Mouse (Mus musculus) erythroblast, embryonic 14.5 days (primary cell): ENCODE data around the gene Slc22a14. TPM values are rescaled to one million over a fixed set of nuclear protein-coding genes. Genes with fewer than 3 reads are reported as not detected.

Source experiments
- H3K27me3 ChIP-seq: 2 replicates; pipeline ENCODE4 v1.6.1; 2012; ENCODE audit warnings: inconsistent platforms; ENCODE audit not compliant: control insufficient read depth
- H3K36me3 ChIP-seq: 2 replicates; pipeline ENCODE4 v1.6.1; 2012; ENCODE audit warnings: mild to moderate bottlenecking, inconsistent platforms; ENCODE audit not compliant: control insufficient read depth
- H3K4me1 ChIP-seq: 2 replicates; pipeline ENCODE4 v1.6.1; 2012; ENCODE audit warnings: inconsistent platforms; ENCODE audit not compliant: control insufficient read depth
- H3K4me3 ChIP-seq: replicated peaks from 2 replicates; pipeline ENCODE3; 2012; ENCODE audit warnings: moderate library complexity, mild to moderate bottlenecking, inconsistent platforms
- H3K9me3 ChIP-seq: 2 replicates; pipeline ENCODE4 v1.6.1; 2012; ENCODE audit warnings: low read length, inconsistent platforms, mixed read lengths; ENCODE audit not compliant: control insufficient read depth
- GATA1 ChIP-seq: IDR thresholded peaks from 2 replicates; pipeline ENCODE4 v1.6.1; 2012; ENCODE audit warnings: low read length, inconsistent platforms, mixed read lengths
- TAL1 ChIP-seq: IDR thresholded peaks from 3 replicates; pipeline ENCODE4 v1.6.1; 2012; ENCODE audit warnings: low read length, inconsistent platforms, mixed read lengths
- polyA plus RNA-seq: library from polyadenylated mRNA; stranded (reverse); fragments of >175 nt; gene quantifications from 2 replicates; pipeline ENCODE4 v1.2.3, GENCODE M21; 2012

The Slc22a14 gene
- polyA plus RNA-seq, 1 experiment = not detected

GRCm38 (mm10) chr9:119258785-119259184 lies 106.6 kb downstream of the Slc22a14 start:
- H3K9me3 ChIP-seq = no peaks in the 10 kb centered on the region
- TF ChIP-seq TAL1 = no peak
- no peak for TF ChIP-seq GATA1
- H3K4me1 ChIP-seq = no peaks in the 10 kb centered on the region
- H3K4me3 ChIP-seq = no peak overlapping the region
- peaks cover 87% of the 10 kb centered on the region for H3K36me3 ChIP-seq
- no peaks in the 10 kb centered on the region for H3K27me3 ChIP-seq

GRCm38 (mm10) chr9:119258128-119258527 lies 107.2 kb downstream of the Slc22a14 start:
- Histone ChIP-seq H3K4me3 (no peak overlapping the region), H3K4me1 (no peaks in the 10 kb centered on the region), H3K9me3 (no peaks in the 10 kb centered on the region), H3K36me3 (peaks cover 82% of the 10 kb centered on the region), H3K27me3 (no peaks in the 10 kb centered on the region)
- TF ChIP-seq TAL1 (no peak), GATA1 (no peak)

- Histone ChIP-seq H3K4me3 (no peak overlapping the region), H3K27me3 (no peaks in the 10 kb centered on the region), H3K36me3 (peaks cover 81% of the 10 kb centered on the region), H3K9me3 (no peaks in the 10 kb centered on the region), H3K4me1 (no peaks in the 10 kb centered on the region)
- no peak for TF ChIP-seq TAL1
- no peak for TF ChIP-seq GATA1
These were observed 109.2 kb downstream of the Slc22a14 start for GRCm38 (mm10) chr9:119256161-119256560.

GRCm38 (mm10) chr9:119255096-119255495 lies 110.3 kb downstream of the Slc22a14 start:
- Histone ChIP-seq H3K9me3 (no peaks in the 10 kb centered on the region), H3K4me1 (no peaks in the 10 kb centered on the region), H3K4me3 (no peak overlapping the region), H3K27me3 (no peaks in the 10 kb centered on the region), H3K36me3 (peaks cover 86% of the 10 kb centered on the region)
- no peak for TF ChIP-seq TAL1
- no peak for TF ChIP-seq GATA1

- no peaks in the 10 kb centered on the region for H3K4me1 ChIP-seq
- H3K27me3 ChIP-seq = no peaks in the 10 kb centered on the region
- H3K9me3 ChIP-seq = no peaks in the 10 kb centered on the region
- no peak overlapping the region for H3K4me3 ChIP-seq
- TF ChIP-seq TAL1 (no peak), GATA1 (no peak)
- peaks cover 86% of the 10 kb centered on the region for H3K36me3 ChIP-seq
These were observed 111.2 kb downstream of the Slc22a14 start for GRCm38 (mm10) chr9:119254187-119254586.

- H3K27me3 ChIP-seq = no peaks in the 10 kb centered on the region
- peaks cover 80% of the 10 kb centered on the region for H3K36me3 ChIP-seq
- no peaks in the 10 kb centered on the region for H3K9me3 ChIP-seq
- TF ChIP-seq GATA1 = no peak
- TF ChIP-seq TAL1 = no peak
- no peaks in the 10 kb centered on the region for H3K4me1 ChIP-seq
- no peak overlapping the region for H3K4me3 ChIP-seq
These were observed 117.4 kb downstream of the Slc22a14 start for GRCm38 (mm10) chr9:119247996-119248395.

- no peak overlapping the region for H3K4me3 ChIP-seq
- no peaks in the 10 kb centered on the region for H3K27me3 ChIP-seq
- H3K36me3 ChIP-seq = peaks cover 82% of the 10 kb centered on the region
These were observed 118.5 kb downstream of the Slc22a14 start for GRCm38 (mm10) chr9:119246826-119247225.

GRCm38 (mm10) chr9:119243981-119244380 lies 121.4 kb downstream of the Slc22a14 start:
- H3K9me3 ChIP-seq = no peaks in the 10 kb centered on the region
- H3K36me3 ChIP-seq = peaks cover 81% of the 10 kb centered on the region
- H3K4me3 ChIP-seq = no peak overlapping the region
- no peaks in the 10 kb centered on the region for H3K27me3 ChIP-seq
- TF ChIP-seq TAL1 (no peak), GATA1 (no peak)
- no peaks in the 10 kb centered on the region for H3K4me1 ChIP-seq

More at GRCm38 (mm10) chr9:119246826-119247225, 118.5 kb downstream of the Slc22a14 start:
- H3K4me1 ChIP-seq = no peaks in the 10 kb centered on the region
- TF ChIP-seq TAL1 (no peak), GATA1 (no peak)
- no peaks in the 10 kb centered on the region for H3K9me3 ChIP-seq

- no peaks in the 10 kb centered on the region for H3K9me3 ChIP-seq
- no peak for TF ChIP-seq GATA1
- TF ChIP-seq TAL1 = no peak
- no peak overlapping the region for H3K4me3 ChIP-seq
- no peaks in the 10 kb centered on the region for H3K4me1 ChIP-seq
- peaks cover 71% of the 10 kb centered on the region for H3K36me3 ChIP-seq
- H3K27me3 ChIP-seq = no peaks in the 10 kb centered on the region
These were observed 124.0 kb downstream of the Slc22a14 start for GRCm38 (mm10) chr9:119241169-119241865.
